Mouse (Mus musculus): ENCODE measurements around the gene Catsper4.

Catsper4 gene

DNA sequence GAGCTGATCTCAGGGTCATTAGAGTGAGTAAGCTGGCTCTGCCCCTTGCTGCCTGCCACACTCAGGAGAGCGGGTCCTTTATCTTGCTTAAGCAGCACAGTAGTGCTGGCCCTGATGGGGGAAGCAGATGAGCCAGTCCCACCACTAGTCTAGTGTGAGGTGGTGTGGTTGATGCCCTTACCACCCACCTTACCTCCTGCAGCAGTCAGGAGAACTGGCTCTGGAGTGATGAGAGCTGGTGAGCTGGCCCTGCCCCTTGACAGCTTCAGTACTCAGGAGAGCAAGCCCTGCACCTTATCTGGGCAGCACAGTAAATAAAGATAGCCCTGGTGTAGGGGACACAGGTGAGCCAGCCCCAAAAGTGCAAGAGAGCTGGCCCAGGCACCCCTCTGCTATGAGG lies 46.1 kb downstream of the Catsper4 start:
- DNase-seq (ENCODE audit: low spot score): no peak

DNA sequence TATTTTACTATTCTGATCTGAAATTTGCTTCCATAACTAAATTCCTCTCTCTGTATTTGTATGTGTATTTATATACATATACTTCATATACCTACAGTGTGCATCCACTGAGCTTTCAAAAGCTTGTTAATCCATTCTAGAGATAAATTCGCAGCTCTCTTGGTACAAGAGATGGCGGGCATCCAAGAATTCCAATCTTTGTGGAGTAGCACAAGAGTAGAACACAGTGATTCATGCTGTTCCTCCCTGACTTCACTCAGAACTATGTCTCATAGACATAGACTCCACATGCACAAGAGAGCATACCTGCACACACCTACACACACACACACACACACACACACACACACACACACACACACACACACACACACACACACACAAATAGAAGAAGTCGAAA lies 54.8 kb downstream of the Catsper4 start:
- no peak for DNase-seq (ENCODE audit: low spot score)

DNA sequence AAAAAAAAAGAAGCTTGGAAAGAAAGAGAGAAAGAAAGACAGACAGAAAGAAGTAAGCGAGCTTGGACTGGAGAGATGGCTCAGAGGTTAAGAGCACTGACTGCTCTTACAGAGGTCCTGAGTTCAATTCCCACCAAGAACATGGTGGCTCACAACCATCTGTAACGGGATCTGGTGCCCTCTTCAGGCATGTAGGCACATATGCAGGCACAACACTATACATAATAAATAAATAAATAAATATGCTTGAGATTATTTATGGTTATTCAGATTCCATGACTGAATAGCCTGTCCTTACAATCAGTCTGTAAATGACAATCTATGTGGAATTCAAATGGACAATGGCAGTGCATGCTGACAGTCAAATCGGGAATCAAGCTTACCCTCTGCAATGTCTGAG lies 60.3 kb downstream of the Catsper4 start:
- DNase-seq (ENCODE audit: low spot score): no peak

DNA sequence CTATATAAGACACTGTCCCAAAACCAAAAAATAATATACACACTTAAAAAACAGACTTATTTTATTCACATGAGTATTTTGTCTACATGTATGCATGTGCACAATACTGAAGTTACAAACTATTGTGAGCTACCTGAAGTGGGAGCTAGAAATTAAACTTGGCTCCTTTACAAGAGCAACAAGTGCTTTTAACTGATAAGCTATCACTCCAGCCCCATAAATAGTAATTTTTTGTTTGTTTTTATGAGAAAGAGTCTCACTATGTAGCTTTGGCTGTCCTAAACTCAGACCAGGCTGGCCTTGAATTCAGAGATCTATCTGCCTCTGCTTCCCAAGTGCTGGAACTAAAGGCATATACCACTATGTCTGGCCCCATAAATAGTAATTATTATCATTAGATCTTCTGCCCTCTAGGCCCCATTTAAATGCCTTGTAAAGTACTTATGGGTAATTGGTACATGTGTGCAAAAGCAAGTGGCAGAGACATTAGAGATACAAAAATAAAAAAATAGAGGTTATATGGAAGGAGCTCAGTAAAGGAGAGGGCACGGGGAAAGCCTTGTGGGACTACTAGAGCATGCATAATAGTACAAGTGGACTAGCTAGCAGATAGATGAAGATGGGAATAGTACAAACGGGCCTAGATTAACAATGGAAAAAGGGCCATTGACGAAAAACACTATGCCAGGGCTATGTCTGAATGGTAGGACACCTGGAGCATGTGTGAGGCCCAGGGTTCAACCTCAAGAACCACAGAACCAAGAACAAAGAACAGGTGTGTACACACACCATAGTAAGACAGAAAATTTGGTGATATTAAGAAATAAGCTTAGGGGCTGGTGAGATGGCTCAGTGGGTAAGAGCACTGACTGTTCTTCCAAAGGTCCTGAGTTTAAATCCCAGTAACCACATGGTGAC lies 61.4 kb downstream of the Catsper4 start:
- DNase-seq (ENCODE audit: low spot score): no peak

DNA sequence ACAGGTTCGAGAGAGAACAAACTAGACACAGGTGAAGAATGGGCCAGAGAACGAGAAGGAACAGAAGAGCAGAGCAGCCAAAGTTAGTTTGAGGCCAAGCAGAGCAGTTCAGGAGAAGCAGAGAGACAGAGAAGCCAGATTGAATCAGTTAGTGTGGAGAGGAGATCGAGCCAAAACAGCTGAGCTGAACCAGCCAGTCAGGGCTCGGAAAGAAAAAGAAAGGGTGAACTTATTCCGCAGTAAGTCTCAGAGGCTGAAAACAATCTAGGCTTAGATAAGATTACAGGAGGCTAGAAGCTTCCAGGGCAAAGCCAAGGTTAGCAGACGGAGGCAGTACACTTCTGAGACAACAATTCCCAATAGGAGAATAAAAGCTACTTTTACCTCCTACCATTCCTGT lies 62.2 kb downstream of the Catsper4 start:
- DNase-seq (ENCODE audit: low spot score): no peak

DNA sequence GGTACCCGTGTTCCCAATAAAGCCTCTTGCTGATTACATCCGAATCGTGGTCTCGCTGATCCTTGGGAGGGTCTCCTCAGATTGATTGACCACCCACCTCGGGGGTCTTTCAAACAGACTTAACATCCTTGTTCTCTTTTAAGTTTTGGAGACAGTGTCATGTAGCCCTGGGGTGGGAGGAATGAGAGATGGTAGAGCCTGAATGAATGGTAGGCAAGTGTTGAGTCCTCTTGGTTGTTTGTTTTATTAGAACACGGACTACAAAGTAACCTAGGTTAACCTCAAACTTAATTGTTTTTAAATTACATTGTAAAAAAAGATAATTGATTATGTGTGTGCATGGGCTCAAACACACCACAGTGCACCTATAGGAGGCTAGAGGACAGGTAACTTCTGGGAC lies 62.6 kb downstream of the Catsper4 start:
- DNase-seq (ENCODE audit: low spot score): no peak
